Mouse (Mus musculus): Measurements from ENCODE around the gene Tas2r137.

Gene Tas2r137

DNA sequence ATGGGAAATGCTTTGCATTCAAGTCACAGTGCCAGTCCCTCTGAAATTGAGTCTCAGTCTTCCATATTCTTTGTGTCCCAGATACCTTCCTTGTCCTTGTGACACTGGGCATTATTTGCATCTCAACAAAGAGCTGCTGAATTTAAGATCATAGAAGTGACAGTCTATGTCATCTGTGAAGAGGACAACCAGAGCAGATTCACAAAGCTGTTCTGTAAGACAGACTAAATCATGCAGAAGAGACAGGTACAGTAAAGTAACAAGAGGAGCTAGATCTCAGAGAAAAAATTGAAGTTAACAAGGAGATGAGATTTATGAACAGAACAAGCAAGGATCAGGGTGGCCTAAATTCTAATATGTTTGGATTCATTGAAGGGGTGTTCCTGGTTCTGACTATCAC, at the start of gene Tas2r137:
Gene Tas2r137, plus strand, starts transcription at position 301 of the 400 bp plus-strand sequence.
- no peak for DNase-seq (ENCODE audit: low spot score)

DNA sequence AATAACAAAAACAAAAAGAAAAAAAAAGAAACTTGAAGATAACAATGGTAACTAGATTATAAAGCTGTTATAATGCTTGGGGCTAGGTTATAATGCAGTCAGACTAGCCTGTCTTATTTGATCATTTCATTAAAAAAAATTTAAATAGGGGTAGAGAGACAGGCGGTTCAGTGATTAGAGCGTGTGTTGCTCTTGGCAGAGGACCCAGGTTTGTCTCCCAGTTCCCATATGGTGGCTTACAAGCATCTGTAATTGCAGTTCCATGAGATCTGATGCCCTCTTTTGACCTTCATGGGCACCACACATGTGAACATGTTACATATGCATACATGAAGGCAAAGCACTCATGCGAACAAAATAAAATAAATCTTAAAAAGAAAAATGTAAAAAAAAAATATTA, 49.8 kb upstream of the Tas2r137 start:
- no peak for DNase-seq (ENCODE audit: low spot score)

- no peak for DNase-seq (ENCODE audit: low spot score)
Observed at GRCm38 (mm10) chr6:40441755-40442154, 49.3 kb upstream of the Tas2r137 start.

DNA sequence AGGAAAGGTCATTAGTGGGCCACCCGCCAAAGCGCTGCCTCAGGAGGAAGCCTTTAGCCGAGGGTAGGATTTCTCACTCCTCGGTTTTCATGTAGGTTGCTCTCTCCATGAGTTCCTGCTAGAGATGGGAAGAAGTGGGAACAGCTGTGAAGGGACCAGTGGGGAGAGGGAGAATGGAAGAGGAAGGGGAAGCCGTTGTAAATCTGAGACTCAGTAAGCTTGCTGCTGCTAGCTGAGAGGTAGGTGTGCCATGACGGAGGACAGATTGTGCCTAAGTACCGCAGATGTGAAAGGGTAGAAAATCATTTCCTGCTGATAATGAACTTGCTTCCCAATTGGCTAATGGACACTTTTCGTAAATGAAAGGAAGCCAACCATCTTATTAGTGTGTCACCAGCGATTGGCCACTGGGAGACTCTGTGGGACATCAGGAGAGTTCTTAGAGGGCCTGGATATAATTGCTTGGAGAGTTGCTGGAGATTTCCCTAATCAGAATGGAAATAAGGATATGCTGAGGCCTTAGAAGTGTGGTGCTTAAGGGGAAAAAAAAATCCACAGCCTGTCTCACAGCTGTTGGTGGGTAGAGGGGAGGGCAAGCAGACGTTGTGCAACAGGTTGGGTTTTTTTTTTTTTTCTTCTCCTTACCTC, 47.6 kb upstream of the Tas2r137 start:
- no peak for DNase-seq (ENCODE audit: low spot score)

DNA sequence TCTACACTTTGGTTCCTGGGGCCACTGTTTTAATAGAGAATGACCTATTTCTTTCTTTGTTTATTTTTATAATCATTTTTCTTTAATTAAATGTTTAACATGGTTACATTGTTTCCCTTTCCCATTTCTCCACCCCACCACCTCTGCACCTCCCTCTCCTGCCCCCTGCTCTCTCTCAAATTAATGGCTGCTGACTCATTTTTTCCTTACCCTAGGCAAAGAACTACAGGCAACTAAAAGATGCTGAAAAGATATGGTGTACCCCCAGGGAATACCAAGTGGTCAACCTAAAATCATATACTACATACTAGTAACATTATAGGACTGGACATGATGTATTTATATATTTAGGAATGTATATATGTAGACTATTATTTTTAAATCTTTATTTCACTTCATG, 42.4 kb upstream of the Tas2r137 start:
- no peak for DNase-seq (ENCODE audit: low spot score)

DNA sequence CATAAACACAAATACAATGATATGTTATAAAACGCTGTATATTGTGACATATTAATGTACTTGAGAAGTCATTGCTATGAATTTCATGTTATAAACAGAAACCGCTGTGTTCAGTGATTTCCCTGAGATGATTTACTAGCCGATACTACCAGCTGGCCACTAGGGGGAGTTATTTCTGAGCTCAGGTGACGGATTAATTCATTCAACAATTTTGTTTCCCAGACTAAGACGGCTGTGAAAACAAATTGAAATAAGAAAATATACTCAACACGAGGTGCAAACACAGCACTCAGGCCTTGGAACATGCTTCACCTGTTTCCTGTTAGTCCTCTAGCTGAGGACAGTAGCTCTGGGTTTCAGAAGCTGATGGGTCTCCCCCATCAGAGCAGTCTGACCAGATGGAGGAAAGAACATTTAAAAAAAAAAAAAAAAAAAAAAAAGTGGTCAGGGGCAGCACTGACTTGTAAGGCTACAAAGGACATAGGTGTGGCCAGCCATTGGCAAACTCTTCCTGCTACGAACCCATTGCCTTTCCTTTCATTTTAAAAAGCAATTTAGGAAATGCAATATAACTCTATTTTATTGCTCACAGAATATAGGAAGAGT, 36.5 kb upstream of the Tas2r137 start:
- DNase-seq (ENCODE audit: low spot score), result no peak

DNA sequence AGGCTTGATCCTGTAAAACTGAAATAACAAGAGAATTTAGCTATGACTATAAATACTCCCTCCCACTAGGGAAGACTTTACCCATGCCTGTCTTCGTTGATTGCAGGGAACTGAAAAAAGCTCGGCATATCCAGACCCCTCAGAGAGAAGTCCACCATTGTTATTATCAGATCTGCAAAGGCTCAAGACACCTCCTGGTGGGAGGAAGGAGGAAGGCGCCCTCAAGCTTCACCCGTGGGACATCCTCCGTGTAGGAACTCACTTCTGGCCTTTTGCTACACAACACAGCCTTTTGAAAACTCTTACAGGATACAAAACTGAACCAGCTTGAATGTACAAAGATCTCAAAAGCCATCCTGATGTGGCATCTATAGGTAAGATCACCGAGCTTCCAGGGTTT, 25.3 kb upstream of the Tas2r137 start:
- no peak for DNase-seq (ENCODE audit: low spot score)

DNA sequence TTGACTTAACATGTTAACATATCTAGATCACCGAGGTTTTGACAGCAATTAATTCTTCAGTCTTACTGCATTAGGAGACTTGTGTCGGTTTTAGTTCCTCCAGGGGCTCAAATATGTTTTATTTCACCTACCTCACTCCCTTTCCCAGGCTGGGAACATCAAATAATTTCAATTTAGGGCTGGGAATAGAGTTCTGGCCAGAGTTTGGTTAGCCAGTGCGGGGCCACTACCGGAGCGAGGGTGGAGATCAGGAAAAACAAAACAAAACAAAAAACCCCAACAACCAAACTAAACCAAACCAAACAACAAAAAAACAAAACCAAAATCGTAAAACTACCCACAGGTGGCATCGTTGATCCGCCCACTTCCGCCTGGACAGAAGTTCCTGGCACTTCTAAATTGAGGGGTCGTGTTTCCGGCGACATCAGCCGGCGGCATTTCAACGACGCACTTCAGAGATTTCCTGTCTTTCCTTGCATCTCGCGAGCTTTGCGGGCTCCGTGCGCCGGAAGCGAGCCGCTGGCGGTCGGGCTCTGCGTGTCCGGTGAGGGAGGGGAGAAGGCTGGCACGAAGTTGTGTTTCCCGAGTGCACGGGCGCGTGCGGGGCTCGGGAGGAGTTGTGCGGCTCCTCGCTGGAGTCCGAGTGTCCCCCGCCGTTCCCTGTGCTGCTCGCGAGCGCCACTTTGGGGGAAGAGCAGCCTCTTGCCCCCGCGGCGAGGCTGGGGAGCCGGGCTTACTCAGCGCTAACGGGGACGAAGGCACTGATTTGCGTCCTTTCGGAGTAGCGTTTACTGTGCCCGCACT, 19.9 kb upstream of the Tas2r137 start, which contains the start of gene Ssbp1:
Gene Ssbp1, plus strand, starts transcription at position 437 of the 804 bp plus-strand sequence.
- peak; percentile 57 for DNase-seq (ENCODE audit: low spot score)

- DNase-seq (ENCODE audit: low spot score), result no peak
Observed at GRCm38 (mm10) chr6:40471720-40472010, 19.4 kb upstream of the Tas2r137 start.

DNA sequence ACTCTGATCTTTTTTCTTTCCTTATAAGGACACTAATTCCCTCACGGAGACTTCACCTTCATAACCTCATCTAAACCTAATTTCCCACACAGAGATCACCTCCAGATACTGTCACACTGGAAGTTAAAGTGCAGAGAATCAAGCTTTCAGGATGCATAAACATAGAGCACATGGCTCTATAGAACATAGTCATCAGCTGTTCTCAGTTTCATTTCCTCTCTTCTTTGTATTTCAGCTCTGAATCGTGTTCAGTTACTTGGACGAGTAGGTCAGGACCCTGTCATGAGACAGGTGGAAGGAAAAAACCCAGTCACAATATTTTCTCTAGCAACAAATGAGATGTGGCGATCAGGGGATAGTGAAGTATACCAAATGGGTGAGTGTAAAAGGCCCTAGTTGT, 14.9 kb upstream of the Tas2r137 start:
- DNase-seq (ENCODE audit: low spot score), result no peak

GRCm38 (mm10) chr6:40479705-40480104, 11.3 kb upstream of the Tas2r137 start:
- no peak for DNase-seq (ENCODE audit: low spot score)

DNA sequence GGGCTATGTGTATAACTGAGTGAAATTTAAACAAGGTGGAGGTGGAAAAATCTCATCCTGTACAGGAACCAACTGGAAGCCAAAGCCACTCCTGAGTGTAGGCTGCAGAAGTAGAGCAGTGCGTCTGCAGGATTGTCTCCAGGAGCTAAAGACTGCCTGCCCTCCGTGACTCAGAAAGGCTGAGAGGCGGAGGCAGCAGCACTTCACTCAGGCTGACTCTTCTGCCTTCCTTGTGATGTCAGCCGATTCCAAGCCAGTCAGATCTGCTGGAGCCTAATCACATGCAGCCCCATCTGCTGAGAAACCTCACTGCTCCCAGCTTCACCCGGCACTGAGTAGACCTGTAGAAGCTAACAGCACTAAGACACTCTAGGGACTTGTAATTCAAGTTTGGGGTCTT, 8.7 kb upstream of the Tas2r137 start:
- no peak for DNase-seq (ENCODE audit: low spot score)

DNA sequence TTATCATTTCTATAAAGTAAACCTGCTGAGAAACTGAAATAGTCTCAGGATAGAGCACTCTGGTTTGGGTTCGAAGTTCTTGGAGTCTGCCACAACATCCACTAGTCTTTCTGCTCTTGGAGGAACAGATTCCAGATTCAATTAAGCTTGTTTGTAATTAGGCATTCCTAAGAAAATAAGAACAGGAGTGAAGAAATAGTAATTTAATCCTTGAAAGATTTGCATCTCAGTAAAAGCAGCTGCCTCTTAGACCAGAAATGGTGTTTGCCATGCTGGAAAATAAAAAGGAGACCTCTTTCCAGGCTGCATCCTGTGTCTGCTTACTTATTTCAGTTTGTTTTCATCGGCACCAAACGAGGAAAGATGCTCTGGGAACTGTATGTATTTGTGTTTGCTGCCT, 2.2 kb downstream of the Tas2r137 start, which contains the start of gene Tas2r108:
Gene Tas2r108, plus strand, starts transcription at position 301 of the 400 bp plus-strand sequence.
- DNase-seq (ENCODE audit: low spot score), result no peak

- DNase-seq (ENCODE audit: low spot score), result no peak
Observed at GRCm38 (mm10) chr6:40519408-40519807, 28.4 kb downstream of the Tas2r137 start, which contains the start of gene Prss37. TSS of gene Prss37 (minus strand) at chr6:40519508.
